Mouse (Mus musculus) brain, embryonic 14.5 days (tissue): Measurements from ENCODE around the gene Hectd4.

Source experiments
- CTCF ChIP-seq: fragments of 200-500 bp; IDR thresholded peaks from 2 replicates; pipeline ENCODE4 v1.5.1; 2012; ENCODE audit warnings: inconsistent platforms, mild to moderate bottlenecking, moderate library complexity, borderline replicate concordance; ENCODE audit not compliant: insufficient read depth, insufficient read length; ENCODE audit errors: extremely low read depth
- POLR2A ChIP-seq: fragments of 200-500 bp; IDR thresholded peaks from 2 replicates; pipeline ENCODE4 v1.6.1; 2012; ENCODE audit warnings: mild to moderate bottlenecking, inconsistent platforms, borderline replicate concordance; ENCODE audit not compliant: poor library complexity, insufficient read depth, insufficient read length, severe bottlenecking; ENCODE audit errors: extremely low read depth

GRCm38 (mm10) chr5:121201739-121202138, 18.3 kb upstream of the Hectd4 start:
- TF ChIP-seq CTCF (peak; percentile 13; the same call in 1 of the 2 replicates), POLR2A (no peak)
